Mouse (Mus musculus) hematopoietic stem cell, adult 5-6 weeks (primary cell): ENCODE data around the gene Ogfod2. TPM values are rescaled to one million over a fixed set of nuclear protein-coding genes. Genes with fewer than 3 reads are reported as not detected.

Experiments used
- total RNA-seq: library from RNA; stranded (forward); fragments of 172-1452, 232-1000 nt; gene quantifications from 2 replicates; pipeline ENCODE4 v1.2.3, GENCODE M21; 2017

The Ogfod2 gene
- total RNA-seq, 1 experiment from 2014 or later = 7.9 TPM

Other genes starting within 250 kb of the Ogfod2 start
- gene Hcar2, start 246.8 kb upstream of the Ogfod2 start, total RNA-seq = 9.5 and 10.4 TPM in 2 replicates
- not detected in 2 replicates for gene Hcar1, start 232.3 kb upstream of the Ogfod2 start, total RNA-seq
- gene Denr, start 205.1 kb upstream of the Ogfod2 start, total RNA-seq = 79.2 and 86.1 TPM in 2 replicates
- gene Gm43518, start 184.9 kb upstream of the Ogfod2 start, total RNA-seq = 2.9 and 4.6 TPM in 2 replicates
- gene Ccdc62, start 181.6 kb upstream of the Ogfod2 start, total RNA-seq = 4.9 and 6.2 TPM in 2 replicates
- 36.8 and 47.0 TPM in 2 replicates for gene Hip1r, start 138.7 kb upstream of the Ogfod2 start, total RNA-seq
- gene Vps37b, start 80.0 kb upstream of the Ogfod2 start, total RNA-seq = 20.4 and 22.2 TPM in 2 replicates
- gene Abcb9, start 16.5 kb upstream of the Ogfod2 start, total RNA-seq = 0.84 and 2.4 TPM in 2 replicates
- 81.3 and 90.1 TPM in 2 replicates for gene Arl6ip4, start 3.8 kb downstream of the Ogfod2 start, total RNA-seq
- 8.0 and 14.3 TPM in 2 replicates for gene Pitpnm2, start 137.5 kb downstream of the Ogfod2 start, total RNA-seq
- 27.8 and 41.0 TPM in 2 replicates for gene Mphosph9, start 215.7 kb downstream of the Ogfod2 start, total RNA-seq
- gene 2810006K23Rik, start 215.8 kb downstream of the Ogfod2 start, total RNA-seq = 22.3 and 24.6 TPM in 2 replicates